Mouse (Mus musculus) stomach, postnatal 0 days (tissue): ENCODE results near the gene Herc1. TPM values are rescaled to one million over a fixed set of nuclear protein-coding genes. Genes with fewer than 3 reads are reported as not detected.

ENCODE experiments used
- ATAC-seq: fragments of 200-750 bp; cut with Nextera tagmentation; 2 replicates; pipeline ENCODE4 v1.8.0; 2017; ENCODE audit not compliant: low FRiP score, low TSS enrichment
- DNase-seq: peaks from one replicate; pipeline ENCODE4 v3.0.0-alpha.2; 2016; ENCODE audit warnings: low spot score
- H3K27ac ChIP-seq: fragments of 300-500 bp; sonication (generic); replicated peaks from 2 replicates; pipeline ENCODE4 v1.5.1; 2014; ENCODE audit warnings: mild to moderate bottlenecking, control low read depth
- H3K27me3 ChIP-seq: fragments of 300-500 bp; sonication (generic); 2 replicates; pipeline ENCODE4 v1.6.1; 2014; ENCODE audit warnings: low read length; ENCODE audit not compliant: control insufficient read depth, insufficient read depth
- H3K36me3 ChIP-seq: fragments of 300-500 bp; sonication (generic); 2 replicates; pipeline ENCODE4 v1.6.1; 2014; ENCODE audit warnings: low read length, mixed read lengths; ENCODE audit not compliant: control insufficient read depth, insufficient read depth
- H3K4me1 ChIP-seq: fragments of 300-500 bp; sonication (generic); replicated peaks from 2 replicates; pipeline ENCODE4 v1.6.1; 2014; ENCODE audit warnings: antibody characterized with exemption; ENCODE audit not compliant: control insufficient read depth, insufficient read depth
- H3K4me2 ChIP-seq: fragments of 300-500 bp; sonication (generic); replicated peaks from 2 replicates; pipeline ENCODE4 v1.6.1; 2014; ENCODE audit warnings: low read depth, mild to moderate bottlenecking, control low read depth, moderate library complexity
- H3K4me3 ChIP-seq: fragments of 300-500 bp; sonication (generic); 2 replicates; pipeline ENCODE4 v1.5.1; 2014; ENCODE audit warnings: low read depth, low read length, control low read depth
- H3K9ac ChIP-seq: fragments of 300-500 bp; sonication (generic); 2 replicates; pipeline ENCODE4 v1.6.1; 2014; ENCODE audit warnings: mild to moderate bottlenecking, low read length, control low read depth, mixed read lengths
- H3K9me3 ChIP-seq: fragments of 300-500 bp; sonication (generic); 2 replicates; pipeline ENCODE4 v1.6.1; 2016; ENCODE audit warnings: low read length; ENCODE audit not compliant: control insufficient read depth
- CTCF ChIP-seq: IDR thresholded peaks from 2 replicates; pipeline ENCODE4 v1.5.1; 2016; ENCODE audit warnings: antibody characterized with exemption, low read depth, mild to moderate bottlenecking, moderate library complexity
- EP300 ChIP-seq: optimal IDR thresholded peaks from 2 replicates; pipeline ENCODE3; 2016; ENCODE audit warnings: antibody characterized with exemption
- WGBS: fragments of 180-500 bp; shearing (Covaris S2); extraction: QIAGEN DNeasy Blood & Tissue Kit; methylation state at CpG from one replicate; pipeline ENCODE4 v1.1.7; 2014; 5-methylcytosine and 5-hydroxymethylcytosine counted together
- polyA plus RNA-seq: library from polyadenylated mRNA; unstranded; fragments of >200 nt; fragmentation: Nextera tagmentation; extraction: Ambion mirVana; gene quantifications from 2 replicates; pipeline ENCODE4 v1.2.1, GENCODE M21; 2015

The Herc1 gene
- polyA plus RNA-seq, 1 experiment from 2014 or later, result 7.7 TPM

GRCm38 (mm10) chr9:66359135-66359534, 8.9 kb downstream of the Herc1 start:
- WGBS, result 72% methylated on average over 4 of the region's 4 CpGs
- H3K4me3 ChIP-seq, result no peak overlapping the region
- H3K4me1 ChIP-seq, result no peaks in the 10 kb centered on the region
- no peaks in the 10 kb centered on the region for H3K9me3 ChIP-seq
- no peaks in the 10 kb centered on the region for H3K36me3 ChIP-seq
- no peak overlapping the region for H3K9ac ChIP-seq
- DNase-seq (no peak), ATAC-seq (no peak)
- no peak overlapping the region for H3K27ac ChIP-seq
- H3K27me3 ChIP-seq, result no peaks in the 10 kb centered on the region
- H3K4me2 ChIP-seq, result no peak overlapping the region
- TF ChIP-seq CTCF, result no peak
- no peak for TF ChIP-seq EP300

- Histone ChIP-seq H3K4me2 (no peak overlapping the region), H3K4me3 (no peak overlapping the region), H3K36me3 (no peaks in the 10 kb centered on the region), H3K9ac (no peak overlapping the region), H3K4me1 (no peaks in the 10 kb centered on the region), H3K27ac (no peak overlapping the region), H3K27me3 (no peaks in the 10 kb centered on the region), H3K9me3 (no peaks in the 10 kb centered on the region)
- WGBS, result 80% methylated on average over 14 of the region's 14 CpGs
- ATAC-seq (no peak), DNase-seq (no peak)
- TF ChIP-seq CTCF (no peak), EP300 (no peak)
These were observed 10.0 kb downstream of the Herc1 start for GRCm38 (mm10) chr9:66360143-66360690.

- Histone ChIP-seq H3K27me3 (no peaks in the 10 kb centered on the region), H3K4me3 (no peak overlapping the region), H3K9ac (no peak overlapping the region), H3K9me3 (no peaks in the 10 kb centered on the region), H3K27ac (no peak overlapping the region), H3K4me1 (no peaks in the 10 kb centered on the region), H3K36me3 (peaks cover 4% of the 10 kb centered on the region; the same call in 1 of the 2 replicates), H3K4me2 (no peak overlapping the region)
- DNase-seq (no peak), ATAC-seq (no peak)
- TF ChIP-seq EP300, result no peak
- TF ChIP-seq CTCF, result no peak
- 61% methylated on average over 4 of the region's 4 CpGs for WGBS
These were observed 18.7 kb downstream of the Herc1 start for GRCm38 (mm10) chr9:66368890-66369433.

- Histone ChIP-seq H3K27me3 (no peaks in the 10 kb centered on the region), H3K4me3 (no peak overlapping the region), H3K27ac (0 out of 2 replicates have a peak overlapping the region, but pooled peaks have one; percentile 35), H3K9me3 (no peaks in the 10 kb centered on the region), H3K9ac (no peak overlapping the region), H3K36me3 (peaks cover 4% of the 10 kb centered on the region; the same call in 1 of the 2 replicates), H3K4me1 (no peaks in the 10 kb centered on the region), H3K4me2 (no peak overlapping the region)
- 40% methylated on average over 3 of the region's 3 CpGs for WGBS
- no peak for TF ChIP-seq EP300
- TF ChIP-seq CTCF, result no peak
- DNase-seq (peak; percentile 31), ATAC-seq (peak; percentile 83)
These were observed 20.1 kb downstream of the Herc1 start for GRCm38 (mm10) chr9:66370334-66370733.

GRCm38 (mm10) chr9:66370847-66371246, 20.6 kb downstream of the Herc1 start:
- ATAC-seq (peak; percentile 81), DNase-seq (no peak)
- H3K4me2 ChIP-seq, result no peak overlapping the region
- H3K27me3 ChIP-seq, result no peaks in the 10 kb centered on the region
- no peak overlapping the region for H3K9ac ChIP-seq
- TF ChIP-seq EP300 (no peak), CTCF (no peak)
- H3K4me1 ChIP-seq, result no peaks in the 10 kb centered on the region
- H3K27ac ChIP-seq, result peak overlapping the region; percentile 45; the same call in 1 of the 2 replicates
- 32% methylated on average over 3 of the region's 3 CpGs for WGBS
- peaks cover 4% of the 10 kb centered on the region; the same call in 1 of the 2 replicates for H3K36me3 ChIP-seq
- H3K4me3 ChIP-seq, result no peak overlapping the region
- H3K9me3 ChIP-seq, result no peaks in the 10 kb centered on the region

- TF ChIP-seq CTCF (peak; percentile 42), EP300 (no peak)
- Histone ChIP-seq H3K4me2 (no peak overlapping the region), H3K4me3 (no peak overlapping the region), H3K9me3 (no peaks in the 10 kb centered on the region), H3K9ac (no peak overlapping the region), H3K27ac (no peak overlapping the region), H3K27me3 (no peaks in the 10 kb centered on the region), H3K36me3 (peaks cover 4% of the 10 kb centered on the region; the same call in 1 of the 2 replicates), H3K4me1 (no peaks in the 10 kb centered on the region)
- ATAC-seq (no peak), DNase-seq (no peak)
- WGBS, result 93% methylated on average over 3 of the region's 3 CpGs
These were observed 23.2 kb downstream of the Herc1 start for GRCm38 (mm10) chr9:66373432-66373831.
